ENCODE assay signal across 22 mouse cellular contexts in the genomic region with DNA sequence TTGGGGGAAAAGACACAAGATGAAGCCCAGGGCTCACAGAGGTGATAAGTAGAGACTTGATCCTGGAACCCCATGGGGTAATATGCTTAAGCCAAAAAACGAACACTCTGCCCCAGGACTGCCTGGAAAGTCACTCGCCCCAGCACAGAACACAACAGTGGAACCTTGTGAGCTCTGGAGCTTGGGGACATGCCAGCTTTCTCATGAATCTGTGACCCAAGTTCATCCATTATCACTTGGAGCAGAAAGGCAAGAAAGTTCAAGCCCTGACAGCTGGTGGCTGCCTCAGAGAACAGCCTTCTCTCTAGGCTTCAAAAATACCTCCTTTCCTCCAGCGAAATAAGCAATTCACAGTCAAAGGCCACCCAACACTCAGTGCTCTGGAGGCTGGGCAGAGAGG. TPM values are rescaled to one million over a fixed set of nuclear protein-coding genes. Genes with fewer than 3 reads are reported as not detected.
DNase-seq lines count a peak whose midpoint lies in the region.
"Had no signal": no experiment of that assay in that cellular context is flagged by ENCODE, and none has a peak within 500 bp of the region (broad histone marks: within the 10 kb centered on the region; RNA-seq: fewer than 3 reads in every experiment).

No protein-coding gene starts in this region.

- peak; percentile 56 to 66 for DNase-seq in heart, adult 9 months (ENCODE audit: low spot score in 2 of 2)
- no peak for DNase-seq in heart, adult 8-10 months (ENCODE audit: low spot score)
- peak; percentile 56 for DNase-seq in kidney, postnatal 14 days
- no peak for DNase-seq in kidney, adult 11 months
- DNase-seq in adipocyte (ENCODE audit: low spot score) = peak; percentile 74
- DNase-seq in kidney, postnatal 4 days = peak; percentile 31 to 51
- DNase-seq in frontal cortex, postnatal 10 days (ENCODE audit: low spot score in 2 of 2) = no peak
- DNase-seq: adrenal gland, adult 2 months; adrenal gland, postnatal 36 days; cerebellum, adult 18-20 months; cerebellum, postnatal 10 days; gastrocnemius, postnatal 25 days; lung, embryonic 14.5 days; lung, postnatal 14 days had no signal

RNA-seq across cellular contexts. Expression of gene Gm42674, which starts 2.3 kb away (rescaled TPM):
- not detected for total RNA-seq in heart, adult 8-10 months (2022)
- total RNA-seq: adrenal gland, adult 2 months; adrenal gland, postnatal 36 days; common myeloid progenitor, adult 5-6 weeks; gastrocnemius, postnatal 25 days; heart, adult 2 months; hematopoietic stem cell, adult 5-6 weeks; layer of hippocampus, adult 2 months; layer of hippocampus, postnatal 14 days; left cerebral cortex, adult 2 months; left cerebral cortex, postnatal 25 days; liver, adult 2 months had no signal

RNA-seq across cellular contexts. Expression of gene S100a4, which starts 4.2 kb away (rescaled TPM):
- total RNA-seq in heart, adult 8-10 months (2022) = 10 to 100 TPM in 2 of 4 experiments, 1 to 10 TPM in 2; 5.9 to 16.2 (median 9.5) TPM

RNA-seq across cellular contexts. Expression of gene S100a5, which starts 8.9 kb away (rescaled TPM):
- total RNA-seq in heart, adult 8-10 months (2022) = not detected
- total RNA-seq: adrenal gland, adult 2 months; adrenal gland, postnatal 36 days; common myeloid progenitor, adult 5-6 weeks; gastrocnemius, postnatal 25 days; heart, adult 2 months; hematopoietic stem cell, adult 5-6 weeks; layer of hippocampus, adult 2 months; layer of hippocampus, postnatal 14 days; left cerebral cortex, adult 2 months; left cerebral cortex, postnatal 25 days; liver, adult 2 months had no signal

RNA-seq across cellular contexts. Expression of gene S100a2, which starts 9.4 kb away (rescaled TPM):
- total RNA-seq in heart, adult 8-10 months (2022) = not detected
- total RNA-seq: adrenal gland, adult 2 months; adrenal gland, postnatal 36 days; common myeloid progenitor, adult 5-6 weeks; gastrocnemius, postnatal 25 days; heart, adult 2 months; hematopoietic stem cell, adult 5-6 weeks; layer of hippocampus, adult 2 months; layer of hippocampus, postnatal 14 days; left cerebral cortex, adult 2 months; left cerebral cortex, postnatal 25 days; liver, adult 2 months had no signal

RNA-seq across cellular contexts. Expression of gene S100a6, which starts 13.3 kb away (rescaled TPM):
- total RNA-seq in heart, adult 8-10 months (2022) = 10 to 100 TPM; 54.7 to 77.4 (median 69.0) TPM

Comparison
In these comparisons a context has a peak if more than half of its experiments do, and no peak if none do; other contexts are left out.
1. DNase-seq: peak in heart, adult 9 months (2 of 2), kidney, postnatal 14 days (single experiment), adipocyte (single experiment) and kidney, postnatal 4 days (2 of 2); none in heart, adult 8-10 months (single experiment), kidney, adult 11 months (single experiment) and frontal cortex, postnatal 10 days (0 of 2).